Mouse (Mus musculus) kidney, postnatal 4 days (tissue): ENCODE data around the gene Slc26a11.

Experiments
- DNase-seq, 2 experiments: peaks; one replicate each; pipeline ENCODE4 v3.0.0; 2021; ENCODE audit warnings: mixed read lengths in 2 of 2

The Slc26a11 gene

DNA sequence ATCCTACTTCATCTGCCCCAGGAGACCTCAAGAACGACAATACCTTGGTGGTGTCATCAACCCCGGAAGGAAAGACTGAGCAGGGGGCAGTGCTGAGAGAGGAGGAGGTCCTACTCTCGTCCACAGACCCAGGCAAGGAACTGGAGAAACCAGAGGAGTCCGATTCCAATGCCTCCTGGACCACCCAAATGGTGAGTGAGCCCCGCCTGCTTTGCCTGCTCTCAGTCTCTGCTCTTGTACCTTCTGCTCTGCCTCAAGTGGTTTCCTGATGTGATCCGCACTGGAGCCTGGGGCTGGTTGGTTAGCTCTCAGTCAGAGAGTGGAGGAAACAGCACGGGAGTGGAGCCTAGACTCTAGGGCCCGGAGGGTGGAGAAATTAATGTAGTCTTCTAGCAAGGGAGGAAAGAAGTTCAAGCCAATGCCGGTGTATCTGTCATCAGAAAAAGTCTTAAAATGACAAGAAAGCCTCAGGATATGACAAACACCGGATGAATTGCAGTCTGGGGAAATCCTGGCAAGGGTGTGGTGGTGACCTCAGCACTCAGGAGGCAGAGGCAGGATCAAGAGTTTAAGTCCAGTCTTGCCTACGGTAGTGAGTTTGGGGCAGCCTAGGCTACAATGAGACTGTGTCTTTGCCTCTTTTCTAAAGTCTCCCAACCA, 47.3 kb downstream of the Slc26a11 start:
- no peak for DNase-seq

DNA sequence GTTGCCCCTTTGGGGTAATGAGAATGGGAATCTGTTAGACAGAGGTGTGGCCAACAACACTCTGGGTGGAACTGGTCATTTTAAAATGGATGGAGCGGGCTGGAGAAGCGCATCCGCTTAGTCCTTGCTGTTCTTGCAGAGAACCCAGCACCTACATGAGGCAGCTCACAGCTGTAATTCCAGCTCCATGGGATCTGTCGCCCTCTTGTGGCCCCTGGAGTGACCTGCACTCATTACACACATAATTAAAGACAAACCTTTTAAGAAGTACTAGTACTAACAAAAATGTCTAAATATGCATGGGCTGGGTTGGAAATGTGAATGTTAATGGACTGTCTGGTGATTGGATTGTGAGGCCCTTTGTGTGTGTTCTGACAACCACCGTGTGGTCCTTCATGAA, 49.3 kb downstream of the Slc26a11 start:
- DNase-seq = peak; percentile 61 to 65

DNA sequence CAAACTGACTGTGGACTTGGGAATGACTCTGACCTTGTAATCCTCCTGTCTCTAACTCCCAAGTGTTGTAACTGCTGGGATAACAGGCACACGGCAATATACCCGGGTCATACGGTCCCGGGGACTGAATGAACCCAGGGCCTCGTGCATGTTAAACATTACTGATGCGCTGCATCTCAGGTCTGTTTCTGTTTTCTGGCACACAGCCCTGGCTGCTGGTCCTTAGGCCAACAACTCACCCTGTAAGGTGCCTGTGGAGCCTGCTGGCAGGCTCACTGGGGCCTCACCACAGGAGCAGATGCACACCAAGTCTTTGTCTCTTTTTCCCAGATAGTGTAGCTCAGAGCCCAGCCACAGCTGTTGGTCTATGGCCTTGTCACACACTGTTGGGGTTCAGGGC, 52.0 kb downstream of the Slc26a11 start:
- DNase-seq = no peak

DNA sequence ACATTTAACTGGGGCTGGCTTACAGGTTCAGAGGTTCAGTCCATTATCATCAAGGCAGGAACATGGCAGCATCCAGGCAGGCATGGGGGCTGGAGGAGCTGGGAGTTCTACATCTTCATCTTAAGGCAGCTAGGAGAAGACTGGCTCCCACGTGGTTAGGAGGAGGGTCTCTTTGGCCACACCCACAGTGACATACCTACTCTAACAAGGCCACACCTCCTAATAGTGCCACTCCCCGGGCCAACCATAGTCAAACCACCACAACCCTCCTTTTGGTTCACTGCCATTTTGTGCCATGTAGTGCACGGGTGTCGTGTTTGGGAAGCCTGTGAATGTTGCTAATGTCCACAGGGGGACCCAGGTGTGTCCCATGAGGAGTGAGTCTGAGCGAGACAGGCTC, 52.6 kb downstream of the Slc26a11 start:
- DNase-seq = no peak

DNA sequence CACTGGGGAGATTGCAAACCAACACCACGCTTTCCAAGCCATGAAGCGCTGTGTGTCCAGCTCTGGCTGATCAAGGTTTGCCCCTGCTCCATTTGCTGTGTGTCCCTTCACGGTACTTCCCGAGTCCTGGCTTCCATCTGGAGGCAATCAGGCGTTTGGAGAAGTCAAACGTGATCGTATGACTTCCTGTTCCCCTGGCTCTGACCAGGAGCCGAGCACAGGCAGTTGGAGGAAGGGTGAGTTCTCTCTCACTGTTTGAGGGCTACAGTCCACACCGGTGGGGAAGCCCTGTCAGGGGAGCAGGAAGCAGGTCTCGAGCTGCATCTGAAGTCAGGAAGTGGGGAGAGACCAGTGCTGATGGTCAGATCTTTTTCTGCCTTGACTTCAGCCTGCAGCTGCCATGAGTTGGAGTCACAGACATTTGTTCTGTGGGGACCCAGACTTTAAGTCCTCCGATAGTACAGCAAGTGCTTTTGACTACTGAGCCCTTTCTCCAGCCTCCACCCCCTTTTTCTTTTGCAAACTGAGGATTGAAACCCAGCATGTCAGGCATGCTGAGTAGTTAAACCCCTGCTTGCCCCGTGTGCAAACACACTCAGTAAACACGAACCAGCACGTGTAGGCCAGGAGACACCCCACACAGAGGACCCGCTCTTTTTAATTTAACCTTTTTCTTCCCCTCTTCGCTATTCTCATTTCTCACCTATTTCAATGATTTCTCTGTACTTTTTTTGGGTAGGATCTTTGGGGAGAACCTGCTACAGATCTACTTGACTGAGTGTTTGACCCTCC, 64.2 kb downstream of the Slc26a11 start:
- peak; percentile 16 to 35 for DNase-seq

DNA sequence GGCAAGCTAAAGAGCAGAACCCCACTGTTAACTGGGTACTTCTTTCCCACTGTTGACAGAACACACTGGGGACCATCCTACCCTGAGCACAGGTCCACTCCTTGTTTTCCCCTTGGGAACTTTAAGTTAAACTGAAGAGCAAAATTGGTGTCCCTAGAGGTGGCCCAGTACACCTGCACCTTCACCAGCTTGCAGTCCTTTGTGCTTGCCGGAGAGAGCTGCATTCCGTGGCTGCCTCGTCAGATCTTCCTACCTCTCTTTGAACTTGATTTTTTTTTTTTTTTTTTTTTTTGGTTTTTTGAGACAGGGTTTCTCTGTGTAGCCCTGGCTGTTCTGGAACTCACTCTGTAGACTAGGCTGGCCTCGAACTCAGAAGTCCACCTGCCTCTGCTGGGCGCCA, 65.1 kb downstream of the Slc26a11 start:
- DNase-seq = no peak

DNA sequence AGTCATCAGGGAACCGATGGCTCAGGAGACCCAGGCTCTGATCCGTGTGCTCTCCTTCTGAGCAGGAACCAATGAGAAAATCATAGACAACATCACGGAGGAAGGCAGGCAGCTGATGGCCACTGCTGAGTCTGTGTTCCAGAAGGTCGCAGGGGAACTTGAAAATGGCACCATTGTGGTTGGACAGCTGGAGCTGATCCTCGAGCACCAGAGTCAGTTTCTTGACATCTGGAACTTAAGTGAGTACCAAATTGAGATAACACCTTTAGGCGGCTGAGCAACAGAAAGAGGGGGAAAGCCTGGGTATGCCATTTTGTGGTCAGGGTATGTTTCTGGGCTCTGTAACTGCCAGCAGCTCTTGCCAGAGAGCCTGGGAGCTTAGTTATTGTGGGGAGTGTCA, 72.1 kb downstream of the Slc26a11 start:
- no peak for DNase-seq

DNA sequence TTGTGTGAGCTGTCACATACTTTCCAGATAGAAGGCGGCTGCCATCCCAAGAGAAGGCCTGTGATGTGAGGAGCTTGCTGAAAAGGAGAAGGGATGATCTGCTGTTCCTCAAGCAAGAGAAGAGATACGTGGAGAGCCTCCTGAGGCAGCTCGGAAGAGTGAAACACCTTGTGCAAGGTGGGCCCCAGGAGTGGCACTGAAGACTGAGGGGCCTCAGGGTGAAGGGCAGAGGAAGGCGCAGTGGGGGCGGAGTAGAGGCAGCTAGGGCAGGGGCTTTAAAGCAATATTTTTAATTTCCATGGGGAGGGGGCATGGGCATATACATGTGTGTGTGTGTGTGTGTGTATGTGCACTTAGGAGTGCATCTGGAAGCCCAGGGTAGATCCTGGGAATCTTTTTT, 72.6 kb downstream of the Slc26a11 start:
- no peak for DNase-seq

DNA sequence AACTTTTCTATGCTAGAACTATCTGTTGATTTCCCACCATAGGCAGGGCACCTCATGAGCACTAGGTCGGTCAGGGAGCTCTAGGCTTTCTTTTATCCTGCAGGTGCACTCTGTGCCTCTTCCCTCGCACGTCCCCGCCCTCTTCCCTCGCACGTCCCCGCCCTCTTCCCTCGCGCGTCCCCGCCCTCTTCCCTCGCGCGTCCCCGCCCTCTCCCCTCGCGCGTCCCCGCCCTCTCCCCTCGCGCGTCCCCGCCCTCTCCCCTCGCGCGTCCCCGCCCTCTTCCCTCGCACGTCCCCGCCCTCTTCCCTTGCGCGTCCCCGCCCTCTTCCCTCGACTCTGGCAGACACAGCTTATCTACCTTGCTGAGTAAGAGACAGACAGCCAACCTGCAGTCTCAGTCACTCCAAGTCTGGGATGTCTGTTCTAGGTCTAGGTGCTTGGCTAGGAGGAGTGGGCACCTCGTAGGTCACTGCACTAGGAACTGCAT, 73.3 kb downstream of the Slc26a11 start:
- DNase-seq = peak; percentile 73 to 81
